Comparison of ENCODE assay signal across 21 mouse cellular contexts in genomic region chr5:36570546-36571245, GRCm38 (mm10). TPM values are rescaled to one million over a fixed set of nuclear protein-coding genes. Genes with fewer than 3 reads are reported as not detected.
DNase-seq lines count a peak whose midpoint lies in the region; ATAC-seq and TF ChIP-seq lines count a peak whose summit lies in the region.
"Had no signal": no experiment of that assay in that cellular context is flagged by ENCODE, and none has a peak within 500 bp of the region (broad histone marks: within the 10 kb centered on the region; RNA-seq: fewer than 3 reads in every experiment).

No protein-coding gene starts in this region.

- no peak for TF ChIP-seq CTCF in liver, adult 2 months (IDR thresholded peaks at IDR 0.05; ENCODE audit: low read depth, low read length)
- TF ChIP-seq CTCF in lung, postnatal 0 days (IDR thresholded peaks at IDR 0.05): no peak

- TF ChIP-seq POLR2A in liver, adult 2 months (IDR thresholded peaks at IDR 0.05; ENCODE audit: extremely low read depth, insufficient read depth, low read length): no peak

- no peaks in the 10 kb centered on the region for H3K27me3 ChIP-seq in liver, adult 2 months (ENCODE audit: control insufficient read depth, insufficient read depth, low read length)
- no peaks in the 10 kb centered on the region for H3K27me3 ChIP-seq in liver, embryonic 11.5 days (replicated peaks; ENCODE audit: control insufficient read depth, insufficient read depth, low read length)
- no peaks in the 10 kb centered on the region for H3K27me3 ChIP-seq in lung, postnatal 0 days (replicated peaks; ENCODE audit: insufficient read depth, low read length)
- H3K27me3 ChIP-seq: heart, embryonic 13.5 days; liver, embryonic 13.5 days; midbrain, embryonic 15.5 days had no signal

- no peaks in the 10 kb centered on the region for H3K9me3 ChIP-seq in liver, embryonic 11.5 days (ENCODE audit: control insufficient read depth, low read length)
- no peaks in the 10 kb centered on the region for H3K9me3 ChIP-seq in lung, postnatal 0 days (ENCODE audit: low read length)
- H3K9me3 ChIP-seq: embryonic facial prominence, embryonic 10.5 days; G1E; heart, embryonic 13.5 days; liver, embryonic 13.5 days; midbrain, embryonic 15.5 days had no signal

- H3K4me1 ChIP-seq in liver, adult 2 months (ENCODE audit: control insufficient read depth, insufficient read depth, low read length): peaks cover 50% of the 10 kb centered on the region
- H3K4me1 ChIP-seq in liver, embryonic 11.5 days (replicated peaks; ENCODE audit: control insufficient read depth, insufficient read depth, low read length): peaks cover 24% of the 10 kb centered on the region
- peaks cover 13% of the 10 kb centered on the region; the same call in 1 of the 2 replicates for H3K4me1 ChIP-seq in lung, postnatal 0 days (ENCODE audit: insufficient read depth, low read depth, low read length)

- ATAC-seq in liver, embryonic 11.5 days (replicated peaks; ENCODE audit: low FRiP score): no peak
- no peak for ATAC-seq in lung, postnatal 0 days
- ATAC-seq: hindbrain, embryonic 16.5 days; intestine, postnatal 0 days; midbrain, embryonic 15.5 days had no signal

- intact Hi-C loops in heart, postnatal 10 days (cut with DNase I): no loop called here

- no peak overlapping the region for H3K4me3 ChIP-seq in liver, adult 2 months (ENCODE audit: insufficient read depth, low read depth, low read length)
- H3K4me3 ChIP-seq in liver, embryonic 11.5 days (ENCODE audit: low read depth, low read length): no peak overlapping the region
- no peak overlapping the region for H3K4me3 ChIP-seq in lung, postnatal 0 days (ENCODE audit: low read depth, low read length)
- H3K4me3 ChIP-seq: embryonic facial prominence, embryonic 10.5 days; heart, embryonic 13.5 days; liver, embryonic 13.5 days; midbrain, embryonic 15.5 days had no signal

- DNase-seq in liver, adult 2 months (ENCODE audit: extremely low read depth, low read depth, low spot score): peak; percentile 55
- DNase-seq in liver, embryonic 11.5 days (ENCODE audit: low spot score): no peak
- DNase-seq in CD4-positive helper T cell, adult 2 months (ENCODE audit: low read depth, low spot score): peak; percentile 36
- peak; percentile 57 for DNase-seq in CD4-positive, CD25-positive, alpha-beta regulatory T cell, adult 2 months (ENCODE audit: low read depth, low spot score)
- peak; percentile 55 to 84 for DNase-seq in kidney, postnatal 25 days
- DNase-seq in right cerebral cortex, postnatal 36 days (ENCODE audit: low spot score in 2 of 2): no peak
- DNase-seq in lung, postnatal 0 days (ENCODE audit: low spot score): no peak
- no peak for DNase-seq in heart, postnatal 10 days
- DNase-seq: cerebellum, adult 2 months; gastrocnemius, postnatal 14 days; heart, adult 18-20 months; heart, postnatal 36 days; left cerebral cortex, postnatal 4 days; liver, embryonic 13.5 days; right cerebral cortex, postnatal 14 days had no signal

- 54% methylated on average over 4 of the region's 4 CpGs for WGBS in liver, adult 2 months
- WGBS in liver, embryonic 11.5 days: 81% methylated on average over 4 of the region's 4 CpGs
- WGBS in lung, postnatal 0 days: 82% methylated on average over 4 of the region's 4 CpGs

- no peak overlapping the region for H3K4me2 ChIP-seq in liver, embryonic 11.5 days
- H3K4me2 ChIP-seq in lung, postnatal 0 days (replicated peaks; ENCODE audit: low read depth, low read length): no peak overlapping the region
- H3K4me2 ChIP-seq: heart, embryonic 13.5 days; liver, embryonic 13.5 days; midbrain, embryonic 15.5 days had no signal

- no peak overlapping the region for H3K9ac ChIP-seq in liver, adult 2 months (ENCODE audit: low read depth, low read length)
- H3K9ac ChIP-seq in liver, embryonic 11.5 days (ENCODE audit: low read depth, low read length): no peak overlapping the region
- no peak overlapping the region for H3K9ac ChIP-seq in lung, postnatal 0 days (replicated peaks; ENCODE audit: low read depth)
- H3K9ac ChIP-seq: heart, embryonic 13.5 days; liver, embryonic 13.5 days; midbrain, embryonic 15.5 days had no signal

- H3K36me3 ChIP-seq in liver, adult 2 months (ENCODE audit: control insufficient read depth, insufficient read depth, low read length): no peaks in the 10 kb centered on the region; the same call in 1 of the 2 replicates
- H3K36me3 ChIP-seq in liver, embryonic 11.5 days (ENCODE audit: control insufficient read depth, insufficient read depth, low read length): no peaks in the 10 kb centered on the region
- H3K36me3 ChIP-seq in lung, postnatal 0 days (ENCODE audit: insufficient read depth, low read length): peaks cover 7% of the 10 kb centered on the region; the same call in 1 of the 2 replicates
- H3K36me3 ChIP-seq: midbrain, embryonic 15.5 days had no signal

- peak overlapping the region; percentile 20 for H3K27ac ChIP-seq in liver, adult 2 months (replicated peaks; ENCODE audit: insufficient read depth, low read depth, low read length)
- no peak overlapping the region for H3K27ac ChIP-seq in liver, embryonic 11.5 days (ENCODE audit: low read depth, low read length)
- H3K27ac ChIP-seq in lung, postnatal 0 days (ENCODE audit: low read length): no peak overlapping the region
- H3K27ac ChIP-seq: embryonic facial prominence, embryonic 10.5 days; heart, embryonic 13.5 days; liver, embryonic 13.5 days; midbrain, embryonic 15.5 days had no signal

- peaks cover 22% of the 10 kb centered on the region; the same call in 1 of the 2 replicates for H3K79me2 ChIP-seq in liver, adult 2 months (ENCODE audit: control insufficient read depth, insufficient read depth, low read length)

- no peak for TF ChIP-seq EP300 in lung, postnatal 0 days (IDR thresholded peaks at IDR 0.05)

RNA-seq across cellular contexts. Expression of gene Tbc1d14, which starts 22.4 kb away (rescaled TPM):
- total RNA-seq in liver, adult 2 months (2014; rRNA removed): 5.4 and 8.2 TPM in 2 replicates
- 8.4 and 8.9 TPM in 2 replicates for polyA plus RNA-seq in liver, adult 2 months (2012; rRNA removed)
- polyA plus RNA-seq in liver, embryonic 11.5 days (2014; fragmentation: Nextera tagmentation; extraction: Ambion mirVana): 26.0 and 30.2 TPM in 2 replicates
- polyA plus RNA-seq in lung, postnatal 0 days (2015; fragmentation: Nextera tagmentation; extraction: Ambion mirVana): 13.8 and 15.0 TPM in 2 replicates
- 10 to 100 TPM; 19.4 to 22.8 TPM for total RNA-seq in heart, postnatal 10 days (2021)

Comparison
In these comparisons a context has a peak if more than half of its experiments do, and no peak if none do; other contexts are left out.
1. DNase-seq: peak in liver, adult 2 months (single experiment), CD4-positive helper T cell, adult 2 months (single experiment), CD4-positive, CD25-positive, alpha-beta regulatory T cell, adult 2 months (single experiment) and kidney, postnatal 25 days (2 of 2); none in liver, embryonic 11.5 days (single experiment), right cerebral cortex, postnatal 36 days (0 of 2), lung, postnatal 0 days (single experiment) and heart, postnatal 10 days (0 of 2).